Mouse (Mus musculus) G1E (cell line): ENCODE measurements around the gene Sh3kbp1.

Experiments
- GATA1 ChIP-seq: IDR thresholded peaks from 2 replicates; pipeline ENCODE4 v1.6.1; 2012; ENCODE audit warnings: borderline replicate concordance, low read length, inconsistent platforms, mixed read lengths
- GATA2 ChIP-seq: IDR thresholded peaks from 2 replicates; pipeline ENCODE4 v1.6.1; 2012; ENCODE audit warnings: low read depth, low read length, inconsistent platforms, borderline replicate concordance
- TAL1 ChIP-seq: conservative IDR thresholded peaks from 2 replicates; pipeline ENCODE4 v1.6.1; 2012; ENCODE audit warnings: low read depth, low read length, inconsistent platforms, mixed read lengths

- TF ChIP-seq GATA2 (no peak), GATA1 (no peak), TAL1 (no peak)
Measured at GRCm38 (mm10) chrX:159638500-159639227, 11.6 kb downstream of the Sh3kbp1 start.
